Mouse (Mus musculus): ENCODE data around the gene Vmn1r218. TPM values are rescaled to one million over a fixed set of nuclear protein-coding genes. Genes with fewer than 3 reads are reported as not detected.

Gene Vmn1r218
- total RNA-seq (2023) = not detected

DNA sequence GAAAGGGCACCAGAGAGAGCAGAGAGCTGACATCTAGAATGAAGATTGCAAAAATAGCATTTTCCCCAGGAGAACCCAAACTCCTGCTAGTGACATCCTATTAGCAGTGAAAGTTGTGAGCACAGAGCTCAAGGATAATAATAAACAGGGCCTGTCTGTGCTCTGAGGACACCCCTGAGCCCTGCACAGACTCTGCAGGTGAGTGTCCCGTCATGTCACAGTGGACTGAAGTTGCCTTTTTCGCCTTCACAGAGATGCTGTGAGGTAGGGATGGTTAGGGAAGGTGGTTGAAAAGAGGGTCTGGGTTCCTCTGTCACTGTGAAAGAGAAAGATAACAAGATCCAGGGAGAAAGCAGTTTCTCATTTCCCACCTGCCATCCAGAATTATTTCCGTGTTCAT is at the start of gene Vmn1r218:
Gene Vmn1r218, plus strand, starts transcription at position 57 of the 400 bp plus-strand sequence.

DNA sequence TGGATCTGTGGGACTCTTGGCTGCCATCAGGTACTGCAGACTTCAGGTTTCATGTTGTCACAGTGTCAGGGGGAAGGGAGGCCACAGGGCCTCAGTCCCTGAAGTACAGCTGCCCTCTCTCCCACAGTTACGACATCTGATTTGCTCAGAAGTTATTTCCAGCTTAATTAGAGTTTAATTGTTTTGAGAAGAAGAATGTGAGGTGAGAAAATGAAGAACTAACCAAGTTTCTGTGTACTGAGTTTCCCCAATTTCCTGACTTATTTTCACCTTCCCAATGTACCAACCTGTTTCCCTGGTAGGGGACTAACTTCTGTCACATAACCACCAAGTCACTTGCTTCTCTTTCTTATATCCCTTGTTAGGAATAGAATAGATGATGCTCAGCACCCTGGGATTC is 14.8 kb upstream of the Vmn1r218 start, which contains the start of gene Vmn1r217:
Gene Vmn1r217, minus strand, starts transcription at position 101 of the 400 bp plus-strand sequence.

DNA sequence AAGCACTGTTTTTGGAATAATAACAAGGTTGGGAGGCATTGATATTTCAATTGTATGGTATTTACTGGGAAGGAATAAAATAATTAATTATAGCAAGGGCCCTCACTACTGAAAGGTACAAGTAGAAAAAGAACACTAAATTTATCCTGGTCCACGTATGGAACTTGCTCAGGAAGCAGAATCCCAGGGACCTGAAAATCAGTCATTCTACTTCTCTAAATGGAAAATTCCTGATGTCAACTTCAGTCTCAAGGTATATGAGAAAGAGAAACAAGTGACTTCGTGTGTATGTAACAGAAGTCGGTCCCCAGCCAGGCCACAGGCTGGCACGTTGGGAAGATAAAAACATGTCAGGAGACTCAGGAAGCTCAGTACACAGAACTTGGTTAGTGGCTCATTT is 26.1 kb downstream of the Vmn1r218 start, which contains the start of gene Vmn1r219:
Gene Vmn1r219, plus strand, starts transcription at position 301 of the 400 bp plus-strand sequence.

DNA sequence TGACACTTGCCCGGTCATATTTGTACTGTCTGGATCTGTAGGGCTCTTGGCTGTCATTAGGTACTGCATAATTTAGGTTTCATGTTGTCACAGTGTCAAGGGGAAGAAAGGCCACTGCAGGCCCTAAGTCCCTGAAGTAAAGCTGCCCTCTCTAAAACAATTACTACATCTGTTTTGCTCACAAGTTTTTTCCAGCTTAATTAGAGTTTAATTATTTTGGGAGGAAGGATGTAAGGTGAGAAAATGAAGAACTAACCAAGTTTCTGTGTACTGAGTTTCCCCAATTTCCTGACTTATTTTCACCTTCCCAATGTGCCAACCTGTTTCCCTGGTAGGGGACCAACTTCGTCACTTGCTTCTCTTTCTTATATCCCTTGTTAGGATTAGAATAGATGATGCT is 54.9 kb downstream of the Vmn1r218 start, which contains the start of gene Vmn1r220:
Gene Vmn1r220, minus strand, starts transcription at position 101 of the 400 bp plus-strand sequence.

Other genes starting within 250 kb of the Vmn1r218 start
- not detected for gene Vmn1r212, start 248.9 kb upstream of the Vmn1r218 start, total RNA-seq (2023)
- not detected for gene Vmn1r213, start 125.5 kb upstream of the Vmn1r218 start, total RNA-seq (2023)
- not detected for gene Vmn1r214, start 102.7 kb upstream of the Vmn1r218 start, total RNA-seq (2023)
- gene Vmn1r215, start 65.1 kb upstream of the Vmn1r218 start, total RNA-seq (2023) = not detected
- gene Vmn1r217, start 14.9 kb upstream of the Vmn1r218 start, total RNA-seq (2023) = not detected
- not detected for gene Vmn1r219, start 26.2 kb downstream of the Vmn1r218 start, total RNA-seq (2023)
- gene Vmn1r220, start 54.8 kb downstream of the Vmn1r218 start, total RNA-seq (2023) = not detected
- gene Vmn1r221, start 81.0 kb downstream of the Vmn1r218 start, total RNA-seq (2023) = not detected
- not detected for gene Vmn1r222, start 102.8 kb downstream of the Vmn1r218 start, total RNA-seq (2023)
- not detected for gene Vmn1r223, start 114.0 kb downstream of the Vmn1r218 start, total RNA-seq (2023)
- 18.6 TPM for gene Zfp322a, start 236.1 kb downstream of the Vmn1r218 start, total RNA-seq (2023)

All from CD8-positive naive resting alpha-beta T cell, adult 57 days (primary cell).